Mouse (Mus musculus) forebrain, embryonic 16.5 days (tissue): ENCODE data around the gene Slc27a3. TPM values are rescaled to one million over a fixed set of nuclear protein-coding genes. Genes with fewer than 3 reads are reported as not detected.

Experiments used
- ATAC-seq: fragments of 200-750 bp; cut with Nextera tagmentation; 2 replicates; pipeline ENCODE4 v1.8.0; 2017; ENCODE audit warnings: mild to moderate bottlenecking, moderate library complexity
- H3K27ac ChIP-seq: fragments of 300-500 bp; sonication (generic); 2 replicates; pipeline ENCODE4 v1.5.1; 2014; ENCODE audit warnings: low read length, control low read depth
- H3K27me3 ChIP-seq: fragments of 300-500 bp; sonication (generic); replicated peaks from 2 replicates; pipeline ENCODE4 v1.6.1; 2014; ENCODE audit warnings: low read length; ENCODE audit not compliant: control insufficient read depth, insufficient read depth
- H3K36me3 ChIP-seq: fragments of 300-500 bp; sonication (generic); 2 replicates; pipeline ENCODE4 v1.6.1; 2014; ENCODE audit not compliant: control insufficient read depth, insufficient read depth
- H3K4me1 ChIP-seq: fragments of 300-500 bp; sonication (generic); replicated peaks from 2 replicates; pipeline ENCODE4 v1.6.1; 2014; ENCODE audit warnings: low read length; ENCODE audit not compliant: control insufficient read depth, insufficient read depth
- H3K4me2 ChIP-seq: fragments of 300-500 bp; sonication (generic); 2 replicates; pipeline ENCODE4 v1.6.1; 2014; ENCODE audit warnings: mild to moderate bottlenecking, low read length, control low read depth
- H3K4me3 ChIP-seq: fragments of 300-500 bp; sonication (generic); replicated peaks from 2 replicates; pipeline ENCODE4 v1.5.1; 2014; ENCODE audit warnings: mild to moderate bottlenecking, low read length, control low read depth
- H3K9ac ChIP-seq: fragments of 300-500 bp; sonication (generic); replicated peaks from 2 replicates; pipeline ENCODE4 v1.6.1; 2014; ENCODE audit warnings: low read depth, low read length, control low read depth
- H3K9me3 ChIP-seq: fragments of 300-500 bp; sonication (generic); 2 replicates; pipeline ENCODE4 v1.6.1; 2016; ENCODE audit warnings: low read length; ENCODE audit not compliant: control insufficient read depth
- polyA plus RNA-seq: library from polyadenylated mRNA; unstranded; fragments of >200 nt; fragmentation: Nextera tagmentation; extraction: Ambion mirVana; gene quantifications from 2 replicates; pipeline ENCODE4 v1.2.1, GENCODE M21; 2015

Slc27a3 gene
- polyA plus RNA-seq, 1 experiment from 2014 or later = 20.0 TPM

GRCm38 (mm10) chr3:90335517-90335916 lies 54.2 kb downstream of the Slc27a3 start:
- H3K36me3 ChIP-seq = no peaks in the 10 kb centered on the region
- no peak overlapping the region for H3K4me3 ChIP-seq
- no peak overlapping the region for H3K4me2 ChIP-seq
- H3K9me3 ChIP-seq = no peaks in the 10 kb centered on the region
- no peaks in the 10 kb centered on the region for H3K27me3 ChIP-seq
- H3K9ac ChIP-seq = no peak overlapping the region
- ATAC-seq = no peak
- peaks cover 9% of the 10 kb centered on the region; the same call in 1 of the 2 replicates for H3K4me1 ChIP-seq
- no peak overlapping the region for H3K27ac ChIP-seq

Other genes with a start within 250 kb of the Slc27a3 start
- gene Rps27, start 176.3 kb downstream of the Slc27a3 start, polyA plus RNA-seq = 790 and 871 TPM in 2 replicates
- gene Rab13, start 176.2 kb downstream of the Slc27a3 start, polyA plus RNA-seq = 21.7 and 22.2 TPM in 2 replicates
- 106 and 114 TPM in 2 replicates for gene Jtb, start 158.3 kb downstream of the Slc27a3 start, polyA plus RNA-seq
- 2.7 and 3.3 TPM in 2 replicates for gene Creb3l4, start 146.4 kb downstream of the Slc27a3 start, polyA plus RNA-seq
- 42.5 and 43.1 TPM in 2 replicates for gene Slc39a1, start 141.8 kb downstream of the Slc27a3 start, polyA plus RNA-seq
- gene Crtc2, start 135.8 kb downstream of the Slc27a3 start, polyA plus RNA-seq = 18.5 and 23.2 TPM in 2 replicates
- gene Dennd4b, start 124.8 kb downstream of the Slc27a3 start, polyA plus RNA-seq = 5.3 and 6.7 TPM in 2 replicates
- 15.2 and 16.5 TPM in 2 replicates for gene Gatad2b, start 96.8 kb downstream of the Slc27a3 start, polyA plus RNA-seq
- gene Ints3, start 43.7 kb upstream of the Slc27a3 start, polyA plus RNA-seq = 32.2 and 32.3 TPM in 2 replicates
- 2.1 and 2.6 TPM in 2 replicates for gene Npr1, start 75.9 kb upstream of the Slc27a3 start, polyA plus RNA-seq
- 331 and 336 TPM in 2 replicates for gene Ilf2, start 86.2 kb upstream of the Slc27a3 start, polyA plus RNA-seq
- gene Snapin, start 101.1 kb upstream of the Slc27a3 start, polyA plus RNA-seq = 76.8 and 83.3 TPM in 2 replicates
- gene Chtop, start 119.6 kb upstream of the Slc27a3 start, polyA plus RNA-seq = 202 and 220 TPM in 2 replicates
- gene S100a1, start 124.5 kb upstream of the Slc27a3 start, polyA plus RNA-seq = 11.2 and 14.3 TPM in 2 replicates
- gene S100a13, start 124.5 kb upstream of the Slc27a3 start, polyA plus RNA-seq = 8.0 and 9.7 TPM in 2 replicates
- 0.31 TPM in 1 of 2 replicates, not detected in the other for gene S100a14, start 136.9 kb upstream of the Slc27a3 start, polyA plus RNA-seq
- 36.2 and 44.2 TPM in 2 replicates for gene S100a16, start 147.3 kb upstream of the Slc27a3 start, polyA plus RNA-seq
- 0.07 TPM in 1 of 2 replicates, not detected in the other for gene S100a3, start 170.6 kb upstream of the Slc27a3 start, polyA plus RNA-seq
- not detected in 2 replicates for gene S100a2, start 200.3 kb upstream of the Slc27a3 start, polyA plus RNA-seq
- gene Gm42674, start 212.0 kb upstream of the Slc27a3 start, polyA plus RNA-seq = not detected in 2 replicates
- 0.65 and 1.3 TPM in 2 replicates for gene S100a4, start 213.8 kb upstream of the Slc27a3 start, polyA plus RNA-seq
- gene S100a5, start 218.6 kb upstream of the Slc27a3 start, polyA plus RNA-seq = not detected in 2 replicates
- 9.5 and 13.3 TPM in 2 replicates for gene S100a6, start 222.9 kb upstream of the Slc27a3 start, polyA plus RNA-seq